Mouse (Mus musculus) neutrophil, adult 5-6 weeks (primary cell): ENCODE measurements around the gene Fam228a. TPM values are rescaled to one million over a fixed set of nuclear protein-coding genes. Genes with fewer than 3 reads are reported as not detected.

Source experiments
- ATAC-seq: fragments of 151-379, 151-347 bp; 2 replicates; pipeline ENCODE4 v1.8.0; 2017; ENCODE audit warnings: mild to moderate bottlenecking, moderate TSS enrichment; ENCODE audit not compliant: insufficient number of reproducible peaks, poor library complexity, low FRiP score, severe bottlenecking; ENCODE audit errors: extremely low read depth
- total RNA-seq: library from RNA; stranded (forward); fragments of 200-1000 nt; gene quantifications from 2 replicates; pipeline ENCODE4 v1.2.3, GENCODE M21; 2017

Gene Fam228a
- total RNA-seq, 1 experiment from 2014 or later: 0.47 TPM

- no peak for ATAC-seq
Measured at GRCm38 (mm10) chr12:4665675-4666037, 72.6 kb downstream of the Fam228a start.

- ATAC-seq: no peak
Measured at GRCm38 (mm10) chr12:4664929-4665674, 73.1 kb downstream of the Fam228a start.

Other genes starting within 250 kb of the Fam228a start
- gene Itsn2, start 145.8 kb downstream of the Fam228a start, total RNA-seq: 417 and 436 TPM in 2 replicates
- not detected in 2 replicates for gene Gm3625, start 145.5 kb downstream of the Fam228a start, total RNA-seq
- not detected in 2 replicates for gene Pfn4, start 30.6 kb upstream of the Fam228a start, total RNA-seq
- 0.49 and 0.70 TPM in 2 replicates for gene Fam228b, start 30.8 kb upstream of the Fam228a start, total RNA-seq
- 71.2 and 81.2 TPM in 2 replicates for gene Sf3b6, start 79.1 kb upstream of the Fam228a start, total RNA-seq
- 0.70 and 2.1 TPM in 2 replicates for gene Fkbp1b, start 103.2 kb upstream of the Fam228a start, total RNA-seq
- 5.5 and 8.0 TPM in 2 replicates for gene Wdcp, start 104.9 kb upstream of the Fam228a start, total RNA-seq
- gene Mfsd2b, start 135.9 kb upstream of the Fam228a start, total RNA-seq: 4.9 and 5.0 TPM in 2 replicates
- 32.9 and 47.3 TPM in 2 replicates for gene Ubxn2a, start 169.3 kb upstream of the Fam228a start, total RNA-seq
- 67.3 and 80.7 TPM in 2 replicates for gene Atad2b, start 178.9 kb upstream of the Fam228a start, total RNA-seq